Mouse (Mus musculus): Measurements from ENCODE around the gene Ccer2. TPM values are rescaled to one million over a fixed set of nuclear protein-coding genes. Genes with fewer than 3 reads are reported as not detected.

Gene Ccer2
- polyA plus RNA-seq, 1 experiment from 2014 or later, result 0.22 TPM

- H3K9me3 ChIP-seq (ENCODE audit: control insufficient read depth, low read length), result no peaks in the 10 kb centered on the region
- H3K27me3 ChIP-seq (ENCODE audit: control insufficient read depth, insufficient read depth, low read length), result no peaks in the 10 kb centered on the region
- peaks cover 8% of the 10 kb centered on the region for H3K36me3 ChIP-seq (ENCODE audit: control insufficient read depth, insufficient read depth, low read length)
- under 1% methylated on average over 45 of the region's 45 CpGs for WGBS
- H3K4me1 ChIP-seq (ENCODE audit: control insufficient read depth, insufficient read depth, low read length), result peaks cover 16% of the 10 kb centered on the region
- DNase-seq, result peak; percentile 99
- H3K4me3 ChIP-seq (replicated peaks; ENCODE audit: low read depth, low read length), result peak within 1 kb of the TSS; percentile 72
- ATAC-seq (ENCODE audit: low FRiP score, low TSS enrichment), result peak; percentile 98
- H3K4me2 ChIP-seq (ENCODE audit: low read length), result peak within 1 kb of the TSS; percentile 75
- peak within 1 kb of the TSS; percentile 66 for H3K9ac ChIP-seq (replicated peaks; ENCODE audit: low read length)
- no peak within 1 kb of the TSS for H3K27ac ChIP-seq (replicated peaks; ENCODE audit: low read depth, low read length)
These were observed 10.4 kb downstream of the Ccer2 start, which contains the start of gene Sirt2 for GRCm38 (mm10) chr7:28766173-28766879. TSS of gene Sirt2 (plus strand) at chr7:28766735.

GRCm38 (mm10) chr7:28766910-28767309 is 10.9 kb downstream of the Ccer2 start:
- Histone ChIP-seq H3K4me3 (replicated peaks; ENCODE audit: low read depth, low read length) (peak overlapping the region; percentile 72), H3K9ac (replicated peaks; ENCODE audit: low read length) (peak overlapping the region; percentile 66), H3K36me3 (ENCODE audit: control insufficient read depth, insufficient read depth, low read length) (peaks cover 4% of the 10 kb centered on the region), H3K27me3 (ENCODE audit: control insufficient read depth, insufficient read depth, low read length) (no peaks in the 10 kb centered on the region), H3K9me3 (ENCODE audit: control insufficient read depth, low read length) (no peaks in the 10 kb centered on the region), H3K27ac (replicated peaks; ENCODE audit: low read depth, low read length) (no peak overlapping the region), H3K4me1 (ENCODE audit: control insufficient read depth, insufficient read depth, low read length) (peaks cover 16% of the 10 kb centered on the region), H3K4me2 (ENCODE audit: low read length) (peak overlapping the region; percentile 75)
- 4% methylated on average over 14 of the region's 14 CpGs for WGBS
- DNase-seq (peak; percentile 44), ATAC-seq (ENCODE audit: low FRiP score, low TSS enrichment) (0 out of 2 replicates have a peak, but pooled peaks have one; percentile 3)

GRCm38 (mm10) chr7:28767462-28767965 is 11.5 kb downstream of the Ccer2 start, which contains the start of gene Nfkbib:
TSS of gene Nfkbib (minus strand) at chr7:28767512.
- peaks cover 16% of the 10 kb centered on the region for H3K4me1 ChIP-seq (ENCODE audit: control insufficient read depth, insufficient read depth, low read length)
- ATAC-seq (ENCODE audit: low FRiP score, low TSS enrichment), result no peak
- peak within 1 kb of the TSS; percentile 72 for H3K4me3 ChIP-seq (replicated peaks; ENCODE audit: low read depth, low read length)
- H3K27me3 ChIP-seq (ENCODE audit: control insufficient read depth, insufficient read depth, low read length), result no peaks in the 10 kb centered on the region
- peak within 1 kb of the TSS; percentile 66 for H3K9ac ChIP-seq (replicated peaks; ENCODE audit: low read length)
- H3K9me3 ChIP-seq (ENCODE audit: control insufficient read depth, low read length), result no peaks in the 10 kb centered on the region
- no peak within 1 kb of the TSS for H3K27ac ChIP-seq (replicated peaks; ENCODE audit: low read depth, low read length)
- peaks cover 8% of the 10 kb centered on the region; the same call in 1 of the 2 replicates for H3K36me3 ChIP-seq (ENCODE audit: control insufficient read depth, insufficient read depth, low read length)
- peak within 1 kb of the TSS; percentile 75 for H3K4me2 ChIP-seq (ENCODE audit: low read length)
- 60% methylated on average over 7 of the region's 7 CpGs for whole genome bisulfite sequencing
- DNase-seq, result no peak

GRCm38 (mm10) chr7:28769414-28769958 is 13.5 kb downstream of the Ccer2 start:
- Histone ChIP-seq H3K9me3 (ENCODE audit: control insufficient read depth, low read length) (no peaks in the 10 kb centered on the region), H3K27me3 (ENCODE audit: control insufficient read depth, insufficient read depth, low read length) (no peaks in the 10 kb centered on the region), H3K4me3 (replicated peaks; ENCODE audit: low read depth, low read length) (no peak overlapping the region), H3K9ac (replicated peaks; ENCODE audit: low read length) (no peak overlapping the region), H3K4me2 (ENCODE audit: low read length) (no peak overlapping the region), H3K36me3 (ENCODE audit: control insufficient read depth, insufficient read depth, low read length) (peaks cover 12% of the 10 kb centered on the region; the same call in 1 of the 2 replicates), H3K27ac (replicated peaks; ENCODE audit: low read depth, low read length) (no peak overlapping the region), H3K4me1 (ENCODE audit: control insufficient read depth, insufficient read depth, low read length) (peaks cover 16% of the 10 kb centered on the region)
- DNase-seq, result no peak
- 94% methylated on average over 9 of the region's 9 CpGs for WGBS
- no peak for ATAC-seq (ENCODE audit: low FRiP score, low TSS enrichment)

- Histone ChIP-seq H3K9ac (replicated peaks; ENCODE audit: low read length) (no peak overlapping the region), H3K27ac (replicated peaks; ENCODE audit: low read depth, low read length) (no peak overlapping the region), H3K4me2 (ENCODE audit: low read length) (no peak overlapping the region), H3K9me3 (ENCODE audit: control insufficient read depth, low read length) (no peaks in the 10 kb centered on the region), H3K4me1 (ENCODE audit: control insufficient read depth, insufficient read depth, low read length) (peaks cover 14% of the 10 kb centered on the region), H3K4me3 (replicated peaks; ENCODE audit: low read depth, low read length) (no peak overlapping the region), H3K36me3 (ENCODE audit: control insufficient read depth, insufficient read depth, low read length) (peaks cover 12% of the 10 kb centered on the region; the same call in 1 of the 2 replicates), H3K27me3 (ENCODE audit: control insufficient read depth, insufficient read depth, low read length) (no peaks in the 10 kb centered on the region)
- ATAC-seq (ENCODE audit: low FRiP score, low TSS enrichment) (no peak), DNase-seq (no peak)
- 92% methylated on average over 3 of the region's 3 CpGs for WGBS
These were observed 14.3 kb downstream of the Ccer2 start for GRCm38 (mm10) chr7:28770309-28770708.

GRCm38 (mm10) chr7:28771867-28772266 is 15.9 kb downstream of the Ccer2 start:
- H3K27me3 ChIP-seq (ENCODE audit: control insufficient read depth, insufficient read depth, low read length), result no peaks in the 10 kb centered on the region
- no peak overlapping the region for H3K4me3 ChIP-seq (replicated peaks; ENCODE audit: low read depth, low read length)
- peaks cover 14% of the 10 kb centered on the region; the same call in 1 of the 2 replicates for H3K36me3 ChIP-seq (ENCODE audit: control insufficient read depth, insufficient read depth, low read length)
- ATAC-seq (ENCODE audit: low FRiP score, low TSS enrichment) (no peak), DNase-seq (no peak)
- H3K4me1 ChIP-seq (ENCODE audit: control insufficient read depth, insufficient read depth, low read length), result peaks cover 10% of the 10 kb centered on the region
- H3K9ac ChIP-seq (replicated peaks; ENCODE audit: low read length), result no peak overlapping the region
- 92% methylated on average over 11 of the region's 11 CpGs for WGBS
- no peak overlapping the region for H3K27ac ChIP-seq (replicated peaks; ENCODE audit: low read depth, low read length)
- H3K4me2 ChIP-seq (ENCODE audit: low read length), result no peak overlapping the region
- H3K9me3 ChIP-seq (ENCODE audit: control insufficient read depth, low read length), result no peaks in the 10 kb centered on the region

- no peaks in the 10 kb centered on the region for H3K4me1 ChIP-seq (ENCODE audit: control insufficient read depth, insufficient read depth, low read length)
- H3K9me3 ChIP-seq (ENCODE audit: control insufficient read depth, low read length), result no peaks in the 10 kb centered on the region
- ATAC-seq (ENCODE audit: low FRiP score, low TSS enrichment) (no peak), DNase-seq (no peak)
- peaks cover 25% of the 10 kb centered on the region; the same call in 1 of the 2 replicates for H3K36me3 ChIP-seq (ENCODE audit: control insufficient read depth, insufficient read depth, low read length)
- WGBS, result 84% methylated on average over 3 of the region's 3 CpGs
- no peak overlapping the region for H3K9ac ChIP-seq (replicated peaks; ENCODE audit: low read length)
- H3K4me3 ChIP-seq (replicated peaks; ENCODE audit: low read depth, low read length), result no peak overlapping the region
- no peaks in the 10 kb centered on the region for H3K27me3 ChIP-seq (ENCODE audit: control insufficient read depth, insufficient read depth, low read length)
- no peak overlapping the region for H3K27ac ChIP-seq (replicated peaks; ENCODE audit: low read depth, low read length)
- no peak overlapping the region for H3K4me2 ChIP-seq (ENCODE audit: low read length)
These were observed 17.2 kb downstream of the Ccer2 start for GRCm38 (mm10) chr7:28773163-28773562.

GRCm38 (mm10) chr7:28774164-28774563 is 18.2 kb downstream of the Ccer2 start:
- ATAC-seq (ENCODE audit: low FRiP score, low TSS enrichment), result peak; percentile 66; the same call in 1 of the 2 replicates
- H3K9ac ChIP-seq (replicated peaks; ENCODE audit: low read length), result no peak overlapping the region
- 46% methylated on average over 12 of the region's 12 CpGs for WGBS

More at GRCm38 (mm10) chr7:28774164-28774563, 18.2 kb downstream of the Ccer2 start:
- no peaks in the 10 kb centered on the region for H3K9me3 ChIP-seq (ENCODE audit: control insufficient read depth, low read length)
- H3K27ac ChIP-seq (replicated peaks; ENCODE audit: low read depth, low read length), result peak overlapping the region; percentile 39; the same call in 1 of the 2 replicates
- H3K27me3 ChIP-seq (ENCODE audit: control insufficient read depth, insufficient read depth, low read length), result no peaks in the 10 kb centered on the region
- H3K36me3 ChIP-seq (ENCODE audit: control insufficient read depth, insufficient read depth, low read length), result peaks cover 25% of the 10 kb centered on the region; the same call in 1 of the 2 replicates
- no peaks in the 10 kb centered on the region for H3K4me1 ChIP-seq (ENCODE audit: control insufficient read depth, insufficient read depth, low read length)
- H3K4me3 ChIP-seq (replicated peaks; ENCODE audit: low read depth, low read length), result no peak overlapping the region
- DNase-seq, result peak; percentile 51
- no peak overlapping the region for H3K4me2 ChIP-seq (ENCODE audit: low read length)

All from midbrain, embryonic 14.5 days (tissue).